Mouse (Mus musculus) adipocyte (in vitro differentiated cells): ENCODE results near the gene Bcas2.
"Not testable (repeated sequence)": the region's sequence is repeated elsewhere in the genome, so short reads cannot be mapped to it uniquely, and the experiment has no call there.

Source experiments
- DNase-seq: peaks from one replicate; pipeline ENCODE4 v3.0.0-alpha.2; 2016; ENCODE audit warnings: low spot score

Gene Bcas2

DNA sequence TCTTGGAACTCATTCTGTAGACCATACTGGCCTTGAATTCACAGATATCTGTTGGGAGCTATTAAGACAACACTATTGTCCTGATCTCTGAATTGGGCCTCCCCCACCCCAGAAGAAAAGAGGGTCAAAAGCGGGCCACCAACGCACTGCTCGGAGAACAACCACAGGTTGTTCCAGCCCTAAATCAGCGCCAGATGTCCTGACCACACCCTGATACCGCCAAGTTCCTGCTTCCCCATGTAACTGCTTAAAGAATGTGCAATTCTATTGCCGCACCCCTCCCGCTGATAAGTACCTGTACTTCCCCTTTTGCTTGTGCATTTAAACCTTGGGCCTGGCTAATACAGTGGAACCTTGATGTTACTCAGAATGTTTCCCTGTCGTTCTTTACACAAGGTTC, 43.9 kb downstream of the Bcas2 start:
- not testable (repeated sequence) for DNase-seq

DNA sequence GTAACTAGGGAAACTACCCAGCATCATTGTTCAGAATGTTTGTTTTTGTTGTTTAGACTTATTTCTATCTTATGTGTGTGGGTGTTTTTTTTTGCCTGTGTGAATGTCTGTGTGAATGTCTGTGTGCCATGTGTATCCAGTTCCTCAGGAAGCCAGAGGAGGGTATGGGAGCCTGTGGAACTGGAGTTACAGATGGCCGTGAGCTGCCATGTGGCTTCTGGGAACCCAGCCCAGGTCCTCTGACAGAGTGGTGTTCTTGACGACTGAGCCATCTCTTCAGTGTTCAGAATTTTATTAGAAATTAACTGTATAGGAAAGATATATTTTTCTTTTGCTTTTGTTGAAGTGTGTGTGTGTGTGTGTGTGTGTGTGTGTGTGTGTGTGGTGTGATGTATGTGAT, 50.0 kb downstream of the Bcas2 start:
- no peak for DNase-seq

DNA sequence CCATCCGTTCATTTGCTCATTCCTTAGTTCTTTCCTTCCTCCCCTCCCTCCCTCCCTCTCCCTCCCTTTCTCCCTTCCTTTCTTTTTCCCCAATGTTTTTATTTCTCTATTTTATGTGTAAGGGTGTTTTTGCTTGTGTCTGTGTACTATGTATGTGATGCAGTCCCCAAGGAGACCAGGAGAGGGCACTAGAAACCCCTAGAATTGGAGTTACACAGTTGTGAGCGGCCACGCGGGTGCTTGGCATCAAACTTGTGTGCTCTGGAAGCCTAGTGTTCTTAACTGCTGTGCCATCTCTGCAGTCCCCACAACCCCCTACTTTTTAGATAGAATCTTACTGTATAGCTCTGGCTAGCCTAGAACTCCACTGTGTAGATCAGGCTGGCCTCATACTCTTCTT, 52.3 kb downstream of the Bcas2 start:
- peak; percentile 12 for DNase-seq

DNA sequence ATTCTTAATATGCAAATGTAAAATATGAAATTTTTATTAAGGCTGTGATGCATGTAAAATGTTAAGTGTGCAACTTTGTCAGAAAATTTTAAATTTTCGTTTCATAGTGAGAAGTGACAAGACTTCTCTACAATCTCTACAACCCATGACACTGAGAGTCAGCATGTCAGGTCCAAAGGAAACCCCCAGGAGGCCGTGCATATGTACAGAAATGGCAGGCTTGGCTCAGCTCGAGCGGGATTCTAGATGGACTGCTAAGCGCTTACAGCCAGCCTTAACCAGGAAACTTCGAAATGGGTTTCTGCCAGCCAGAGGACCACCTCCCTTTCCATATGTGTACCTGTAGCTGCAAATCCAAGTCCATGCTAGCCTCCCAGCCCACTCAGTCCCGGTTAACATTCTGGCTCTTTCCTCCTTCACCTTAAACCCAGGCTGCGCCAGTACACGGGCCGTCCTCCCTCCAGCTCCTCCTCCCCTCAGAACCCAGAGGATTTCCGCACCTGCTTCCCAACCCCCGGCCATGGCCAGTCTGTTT, 52.8 kb downstream of the Bcas2 start:
- DNase-seq = no peak

DNA sequence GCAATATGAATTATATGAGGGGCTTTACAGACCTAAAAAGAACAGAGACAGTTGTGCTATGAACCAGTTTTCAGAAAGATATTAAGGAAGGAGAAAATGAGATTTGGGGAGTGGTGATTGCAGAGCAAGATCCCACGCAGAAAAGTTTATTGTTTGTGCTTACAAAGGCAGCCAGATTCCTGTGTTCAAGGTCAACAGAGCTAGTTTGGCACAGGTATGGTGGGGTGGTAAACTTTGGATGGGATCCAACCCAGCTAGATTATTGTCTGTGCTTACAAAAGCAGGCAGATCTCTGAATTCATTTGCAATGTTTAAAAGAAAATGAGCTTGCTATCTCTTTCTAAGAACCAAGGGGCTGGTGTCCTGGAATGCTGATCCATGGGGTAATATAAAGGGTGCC, 56.3 kb downstream of the Bcas2 start:
- no peak for DNase-seq
